ENCODE assay signal across 9 mouse cellular contexts in the genomic region with DNA sequence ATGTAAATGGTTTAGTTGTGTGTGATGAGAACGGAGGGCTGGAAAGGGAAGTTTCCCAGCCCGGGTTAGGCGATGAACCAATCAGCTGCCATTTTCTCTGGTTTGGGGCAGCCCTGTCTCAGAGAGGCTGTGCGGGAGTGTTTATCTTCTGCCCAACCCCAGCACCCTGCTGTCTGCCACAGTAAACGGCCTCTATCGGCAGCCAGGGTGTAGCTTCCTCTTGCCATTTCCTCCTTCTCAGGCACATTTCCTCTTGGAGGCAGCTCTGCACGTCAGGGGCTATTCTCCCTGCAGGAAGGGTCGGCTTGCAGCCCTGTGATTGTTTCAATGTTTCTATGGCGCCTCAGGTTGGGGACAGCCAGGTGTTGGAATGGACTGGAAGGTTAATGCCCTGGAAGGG. TPM values are rescaled to one million over a fixed set of nuclear protein-coding genes. Genes with fewer than 3 reads are reported as not detected.
DNase-seq lines count a peak whose midpoint lies in the region; ATAC-seq lines count a peak whose summit lies in the region.
"Had no signal": no experiment of that assay in that cellular context is flagged by ENCODE, and none has a peak within 500 bp of the region (broad histone marks: within the 10 kb centered on the region; RNA-seq: fewer than 3 reads in every experiment).

No protein-coding gene starts in this region.

- 54% methylated on average over 9 of the region's 9 CpGs for WGBS in intestine, embryonic 14.5 days
- 42% methylated on average over 9 of the region's 9 CpGs for WGBS in intestine, embryonic 15.5 days
- 56% methylated on average over 9 of the region's 9 CpGs for WGBS in intestine, embryonic 16.5 days
- WGBS in hindbrain, embryonic 11.5 days = 77% methylated on average over 9 of the region's 9 CpGs

- 0 out of 2 replicates have a peak overlapping the region, but pooled peaks have one; percentile 18 for H3K27ac ChIP-seq in intestine, embryonic 14.5 days (ENCODE audit: low read depth)
- H3K27ac ChIP-seq in intestine, embryonic 15.5 days = no peak overlapping the region
- H3K27ac ChIP-seq in intestine, embryonic 16.5 days (ENCODE audit: low read length) = peak overlapping the region; percentile 10; the same call in 1 of the 2 replicates
- no peak overlapping the region for H3K27ac ChIP-seq in hindbrain, embryonic 11.5 days (ENCODE audit: low read depth, low read length)

- no peak overlapping the region for H3K4me2 ChIP-seq in intestine, embryonic 14.5 days (ENCODE audit: low read length)
- H3K4me2 ChIP-seq in intestine, embryonic 15.5 days (replicated peaks) = no peak overlapping the region
- H3K4me2 ChIP-seq in intestine, embryonic 16.5 days (ENCODE audit: low read depth, low read length) = no peak overlapping the region
- no peak overlapping the region for H3K4me2 ChIP-seq in hindbrain, embryonic 11.5 days (replicated peaks; ENCODE audit: low read depth, low read length)

- DNase-seq in intestine, embryonic 14.5 days (ENCODE audit: low spot score) = no peak
- DNase-seq in lung, postnatal 14 days = peak; percentile 59
- DNase-seq in hindbrain, embryonic 11.5 days (ENCODE audit: low spot score) = no peak
- DNase-seq in frontal cortex, postnatal 36 days (ENCODE audit: low spot score in 2 of 2) = no peak
- no peak for DNase-seq in cerebellum, adult 9-11 months

- no peak overlapping the region for H3K4me3 ChIP-seq in intestine, embryonic 14.5 days (ENCODE audit: low read depth, low read length)
- H3K4me3 ChIP-seq in intestine, embryonic 15.5 days (replicated peaks) = no peak overlapping the region
- H3K4me3 ChIP-seq in intestine, embryonic 16.5 days (ENCODE audit: low read length) = no peak overlapping the region
- no peak overlapping the region for H3K4me3 ChIP-seq in hindbrain, embryonic 11.5 days (ENCODE audit: low read depth, low read length)

- H3K27me3 ChIP-seq in intestine, embryonic 14.5 days (replicated peaks; ENCODE audit: control insufficient read depth, insufficient read depth, low read length) = no peaks in the 10 kb centered on the region
- H3K27me3 ChIP-seq in intestine, embryonic 15.5 days (replicated peaks) = no peaks in the 10 kb centered on the region
- no peaks in the 10 kb centered on the region for H3K27me3 ChIP-seq in intestine, embryonic 16.5 days (replicated peaks; ENCODE audit: control insufficient read depth, insufficient read depth, low read length)
- no peaks in the 10 kb centered on the region for H3K27me3 ChIP-seq in hindbrain, embryonic 11.5 days (ENCODE audit: control insufficient read depth, insufficient read depth, low read length)

- no peak for ATAC-seq in intestine, embryonic 14.5 days (replicated peaks; ENCODE audit: low FRiP score, low TSS enrichment, low read depth)
- ATAC-seq in intestine, embryonic 15.5 days = no peak
- ATAC-seq in common myeloid progenitor, adult 5-6 weeks (replicated peaks; ENCODE audit: low read depth, poor library complexity, severe bottlenecking) = peak; percentile 88
- ATAC-seq in intestine, embryonic 16.5 days = peak; percentile 68
- no peak for ATAC-seq in hindbrain, embryonic 11.5 days (ENCODE audit: low FRiP score)

- H3K9ac ChIP-seq in intestine, embryonic 14.5 days (ENCODE audit: low read length) = no peak overlapping the region
- no peak overlapping the region for H3K9ac ChIP-seq in intestine, embryonic 15.5 days
- no peak overlapping the region for H3K9ac ChIP-seq in intestine, embryonic 16.5 days (ENCODE audit: low read depth, low read length)
- H3K9ac ChIP-seq in hindbrain, embryonic 11.5 days (ENCODE audit: low read depth, low read length) = no peak overlapping the region

- H3K9me3 ChIP-seq in intestine, embryonic 14.5 days (ENCODE audit: control insufficient read depth, low read length) = 0 out of 2 replicates have a peak, but pooled peaks cover 2% of the 10 kb centered on the region
- H3K9me3 ChIP-seq in intestine, embryonic 15.5 days = no peaks in the 10 kb centered on the region
- H3K9me3 ChIP-seq in intestine, embryonic 16.5 days (ENCODE audit: control insufficient read depth, low read length) = no peaks in the 10 kb centered on the region
- H3K9me3 ChIP-seq in hindbrain, embryonic 11.5 days (ENCODE audit: control insufficient read depth, low read length) = no peaks in the 10 kb centered on the region

- no peaks in the 10 kb centered on the region for H3K36me3 ChIP-seq in intestine, embryonic 14.5 days (ENCODE audit: control insufficient read depth, insufficient read depth, low read length)
- no peaks in the 10 kb centered on the region for H3K36me3 ChIP-seq in intestine, embryonic 15.5 days
- H3K36me3 ChIP-seq in intestine, embryonic 16.5 days (ENCODE audit: control insufficient read depth, insufficient read depth, low read length) = no peaks in the 10 kb centered on the region
- no peaks in the 10 kb centered on the region for H3K36me3 ChIP-seq in hindbrain, embryonic 11.5 days (ENCODE audit: control insufficient read depth, insufficient read depth, low read length)
- H3K36me3 ChIP-seq: G1E had no signal

- H3K4me1 ChIP-seq in intestine, embryonic 14.5 days (replicated peaks; ENCODE audit: control insufficient read depth, insufficient read depth, low read length) = no peaks in the 10 kb centered on the region
- H3K4me1 ChIP-seq in intestine, embryonic 15.5 days (replicated peaks) = 0 out of 2 replicates have a peak, but pooled peaks cover 3% of the 10 kb centered on the region
- no peaks in the 10 kb centered on the region; the same call in 1 of the 2 replicates for H3K4me1 ChIP-seq in intestine, embryonic 16.5 days (ENCODE audit: control insufficient read depth, insufficient read depth, low read length)
- H3K4me1 ChIP-seq in hindbrain, embryonic 11.5 days (replicated peaks; ENCODE audit: control insufficient read depth, insufficient read depth, low read length) = no peaks in the 10 kb centered on the region

RNA-seq across cellular contexts. Expression of a gene that starts 12.0 kb away (rescaled TPM):
- 4.2 TPM in 2 replicates for polyA plus RNA-seq in intestine, embryonic 14.5 days (2014; fragmentation: Nextera tagmentation; extraction: Ambion mirVana)
- polyA plus RNA-seq in intestine, embryonic 15.5 days (2015; fragmentation: Nextera tagmentation; extraction: Ambion mirVana) = 3.7 and 3.8 TPM in 2 replicates
- 0.05 TPM in 1 of 2 replicates, not detected in the other for total RNA-seq in common myeloid progenitor, adult 5-6 weeks (2017)
- polyA plus RNA-seq in intestine, embryonic 16.5 days (2015; fragmentation: Nextera tagmentation; extraction: Ambion mirVana) = 2.3 and 2.6 TPM in 2 replicates
- 2.2 TPM in 2 replicates for polyA plus RNA-seq in hindbrain, embryonic 11.5 days (2014; fragmentation: Nextera tagmentation; extraction: Ambion mirVana)
- total RNA-seq: G1E had no signal
- polyA plus RNA-seq: G1E had no signal

Comparison
In these comparisons a context has a peak if more than half of its experiments do, and no peak if none do; other contexts are left out.
1. ATAC-seq: peak in common myeloid progenitor, adult 5-6 weeks (single experiment) and intestine, embryonic 16.5 days (single experiment); none in intestine, embryonic 14.5 days (single experiment), intestine, embryonic 15.5 days (single experiment) and hindbrain, embryonic 11.5 days (single experiment).
2. H3K27ac ChIP-seq: peak in intestine, embryonic 14.5 days (single experiment) and intestine, embryonic 16.5 days (single experiment); none in intestine, embryonic 15.5 days (single experiment) and hindbrain, embryonic 11.5 days (single experiment).